Mouse (Mus musculus) lung, adult 2 months (tissue): ENCODE measurements around the gene Traf3ip3.

ENCODE experiments used
- CTCF ChIP-seq: fragments of 200-500 bp; IDR thresholded peaks from 2 replicates; pipeline ENCODE4 v1.5.1; 2011; ENCODE audit warnings: mild to moderate bottlenecking, low read length, control low read depth; ENCODE audit not compliant: insufficient read depth
- POLR2A ChIP-seq: fragments of 200-500 bp; IDR thresholded peaks from 2 replicates; pipeline ENCODE4 v1.6.1; 2011; ENCODE audit warnings: low read depth, mild to moderate bottlenecking, control low read depth, low read length, borderline replicate concordance; ENCODE audit errors: extremely low read depth

DNA sequence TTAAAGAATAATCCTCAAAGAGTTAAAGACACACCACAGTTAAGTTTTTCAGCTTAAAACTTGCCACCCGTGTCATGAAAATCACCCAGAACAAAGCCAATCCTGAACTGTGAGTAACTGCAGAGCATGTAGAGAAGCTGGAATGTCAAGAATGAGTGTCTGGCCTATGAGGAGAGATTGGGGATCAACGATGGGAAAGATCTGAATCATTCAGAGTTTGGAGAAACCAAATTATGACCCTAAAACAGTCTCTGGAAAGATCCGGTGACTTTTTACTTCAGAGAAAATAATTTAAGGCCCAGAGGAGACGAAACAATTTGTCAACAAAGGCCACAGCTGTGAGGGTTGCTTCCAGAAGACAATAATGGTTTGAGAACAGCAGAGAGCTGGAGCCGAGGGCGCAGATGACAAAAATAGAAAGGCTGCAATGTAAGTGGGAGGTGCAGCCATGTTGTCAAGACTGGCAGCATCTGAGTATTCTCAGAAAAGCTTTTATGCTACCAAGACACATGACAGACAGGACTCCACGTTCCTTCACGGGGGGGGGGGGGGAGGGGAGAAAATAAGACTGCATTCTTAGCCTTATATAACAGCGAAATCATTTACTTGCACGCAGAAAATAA is 42.2 kb upstream of the Traf3ip3 start:
- TF ChIP-seq POLR2A (no peak), CTCF (no peak)
